Mouse (Mus musculus) skeletal muscle tissue, postnatal 0 days (tissue): Measurements from ENCODE around the gene Fmr1. TPM values are rescaled to one million over a fixed set of nuclear protein-coding genes. Genes with fewer than 3 reads are reported as not detected.

Experiments used
- polyA plus RNA-seq: library from polyadenylated mRNA; unstranded; fragments of >200 nt; fragmentation: Nextera tagmentation; extraction: Ambion mirVana; gene quantifications from 2 replicates; pipeline ENCODE4 v1.2.1, GENCODE M21; 2015

The Fmr1 gene
- 19.9 and 22.2 TPM in 2 replicates for polyA plus RNA-seq

DNA sequence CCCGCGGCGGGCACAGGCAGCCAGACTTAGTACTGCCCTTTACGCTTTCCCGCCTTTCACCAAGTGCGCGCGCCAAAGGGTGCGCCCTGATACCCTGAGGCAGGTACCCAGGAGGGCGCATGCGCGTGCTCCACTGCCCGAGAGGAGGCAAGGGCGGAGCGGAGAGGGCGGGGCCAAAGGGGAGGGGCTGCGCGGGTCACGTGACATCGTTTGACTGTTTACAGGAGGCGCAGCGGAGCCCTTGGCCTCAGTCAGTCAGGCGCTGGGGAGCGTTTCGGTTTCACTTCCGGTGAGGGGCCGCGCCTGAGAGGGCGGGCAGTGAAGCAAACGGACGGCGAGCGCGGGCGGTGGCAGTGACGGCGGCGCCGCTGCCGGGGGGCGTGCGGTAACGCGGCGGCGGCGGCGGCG, at the start of gene Fmr1:
TSS of gene Fmr1 (plus strand) at position 209 of the 408 bp plus-strand sequence.

DNA sequence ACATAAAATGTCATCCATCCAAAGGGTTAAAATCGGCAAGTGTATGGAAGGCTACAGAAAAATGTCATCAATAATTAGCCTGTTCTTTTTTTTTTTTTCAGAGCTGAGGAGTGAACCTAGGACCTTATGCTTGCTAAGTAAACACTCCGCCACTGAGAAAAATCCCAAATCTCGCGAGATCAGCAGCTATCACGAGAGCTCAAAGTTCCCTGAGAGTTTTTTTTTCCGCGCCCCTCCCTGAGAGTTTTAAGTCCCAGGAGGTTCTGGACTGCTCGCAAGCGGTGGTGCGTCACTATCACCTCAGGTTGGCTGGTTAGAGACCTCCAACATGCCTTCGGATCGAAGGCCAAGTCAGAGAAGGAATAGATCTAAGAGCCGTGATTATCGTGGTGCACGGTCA, 83.3 kb downstream of the Fmr1 start, which contains the start of gene Fmr1nb:
TSS of gene Fmr1nb (plus strand) at position 234 of the 400 bp plus-strand sequence.

Other genes with a start within 250 kb of the Fmr1 start
- gene Fmr1nb, start 83.3 kb downstream of the Fmr1 start, polyA plus RNA-seq: 0.21 TPM in 1 of 2 replicates, not detected in the other
- 2.9 and 4.8 TPM in 2 replicates for gene Gm14698, start 142.6 kb downstream of the Fmr1 start, polyA plus RNA-seq
- not detected in 2 replicates for gene Gm6812, start 214.5 kb downstream of the Fmr1 start, polyA plus RNA-seq